Mouse (Mus musculus): ENCODE measurements around the gene Usp26.

DNA sequence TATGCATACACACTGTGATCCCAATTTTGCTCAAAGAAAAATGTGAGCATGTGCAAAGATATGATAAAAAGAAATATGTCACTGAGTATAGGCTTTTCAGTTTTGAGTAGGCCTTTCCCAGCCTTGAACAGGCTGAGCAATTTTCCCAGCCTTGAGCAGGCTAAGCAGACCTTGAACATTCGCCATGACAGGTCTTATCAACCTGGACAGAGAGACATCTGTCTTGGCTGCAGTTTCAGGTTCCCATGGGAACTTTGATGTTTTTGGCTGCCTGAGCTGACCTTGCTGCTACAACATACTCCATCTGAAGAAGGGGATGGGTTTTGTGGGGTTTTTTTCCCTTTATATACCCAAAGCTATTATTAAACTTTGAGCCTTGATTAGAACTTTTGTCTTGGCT lies 88.0 kb downstream of the Usp26 start:
- TF ChIP-seq POLR2A (IDR thresholded peaks at IDR 0.05; ENCODE audit: extremely low read depth, insufficient read depth, low read length) (no peak), CTCF (IDR thresholded peaks at IDR 0.05; ENCODE audit: low read depth, low read length) (no peak)
